Mouse (Mus musculus) intestine, postnatal 0 days (tissue): ENCODE data around the gene Sag. TPM values are rescaled to one million over a fixed set of nuclear protein-coding genes. Genes with fewer than 3 reads are reported as not detected.
A peak's percentile ranks its signal among the peaks of the same experiment; 100 is the strongest.

Source experiments
- ATAC-seq: fragments of 200-750 bp; cut with Nextera tagmentation; 2 replicates; pipeline ENCODE4 v1.8.0; 2017; ENCODE audit warnings: mild to moderate bottlenecking, moderate TSS enrichment, moderate library complexity
- H3K27ac ChIP-seq: fragments of 300-500 bp; sonication (generic); 2 replicates; pipeline ENCODE4 v1.5.1; 2014; ENCODE audit warnings: mild to moderate bottlenecking, low read depth, low read length, moderate library complexity
- H3K27me3 ChIP-seq: fragments of 300-500 bp; sonication (generic); replicated peaks from 2 replicates; pipeline ENCODE4 v1.6.1; 2014; ENCODE audit warnings: low read length, mixed read lengths; ENCODE audit not compliant: control insufficient read depth, insufficient read depth
- H3K36me3 ChIP-seq: fragments of 300-500 bp; sonication (generic); 2 replicates; pipeline ENCODE4 v1.6.1; 2014; ENCODE audit warnings: mild to moderate bottlenecking, moderate library complexity; ENCODE audit not compliant: control insufficient read depth, insufficient read depth
- H3K4me1 ChIP-seq: fragments of 300-500 bp; sonication (generic); replicated peaks from 2 replicates; pipeline ENCODE4 v1.6.1; 2014; ENCODE audit warnings: antibody characterized with exemption, low read length, mixed read lengths; ENCODE audit not compliant: control insufficient read depth, insufficient read depth
- H3K4me2 ChIP-seq: fragments of 300-500 bp; sonication (generic); replicated peaks from 2 replicates; pipeline ENCODE4 v1.6.1; 2014; ENCODE audit warnings: low read depth, mild to moderate bottlenecking, moderate library complexity
- H3K4me3 ChIP-seq: fragments of 300-500 bp; sonication (generic); 2 replicates; pipeline ENCODE4 v1.5.1; 2014; ENCODE audit warnings: low read depth, low read length
- H3K9ac ChIP-seq: fragments of 300-500 bp; sonication (generic); 2 replicates; pipeline ENCODE4 v1.6.1; 2014; ENCODE audit warnings: mild to moderate bottlenecking, low read depth, low read length
- H3K9me3 ChIP-seq: fragments of 300-500 bp; sonication (generic); 2 replicates; pipeline ENCODE4 v1.6.1; 2016; ENCODE audit warnings: mixed run types; ENCODE audit not compliant: control insufficient read depth
- CTCF ChIP-seq: sonication (generic); IDR thresholded peaks from 2 replicates; pipeline ENCODE4 v1.5.1; 2016; ENCODE audit warnings: low read depth, mild to moderate bottlenecking, control low read depth, antibody characterized with exemption, moderate library complexity
- WGBS: fragments of 180-500 bp; shearing (Covaris S2); extraction: QIAGEN DNeasy Blood & Tissue Kit; methylation state at CpG from one replicate; pipeline ENCODE4 v1.1.7; 2014; 5-methylcytosine and 5-hydroxymethylcytosine counted together
- polyA plus RNA-seq: library from polyadenylated mRNA; unstranded; fragments of >200 nt; fragmentation: Nextera tagmentation; extraction: Ambion mirVana; gene quantifications from 2 replicates; pipeline ENCODE4 v1.2.1, GENCODE M21; 2015

Gene Sag
- polyA plus RNA-seq, 1 experiment from 2014 or later = 0.37 TPM

- 85% methylated on average over 1 of the region's 1 CpGs for WGBS
- Histone ChIP-seq H3K9ac (no peak overlapping the region), H3K27ac (no peak overlapping the region), H3K4me3 (no peak overlapping the region), H3K27me3 (no peaks in the 10 kb centered on the region), H3K4me2 (no peak overlapping the region), H3K4me1 (peaks cover 10% of the 10 kb centered on the region; the same call in 1 of the 2 replicates), H3K36me3 (no peaks in the 10 kb centered on the region), H3K9me3 (no peaks in the 10 kb centered on the region)
- TF ChIP-seq CTCF = no peak
- ATAC-seq = no peak
Measured at GRCm38 (mm10) chr1:87855522-87855921, 52.0 kb downstream of the Sag start.

- no peak for ATAC-seq
Measured at GRCm38 (mm10) chr1:87856823-87857222, 53.3 kb downstream of the Sag start.

GRCm38 (mm10) chr1:87858031-87858430 is 54.6 kb downstream of the Sag start:
- Histone ChIP-seq H3K36me3 (no peaks in the 10 kb centered on the region), H3K4me3 (no peak overlapping the region), H3K9me3 (no peaks in the 10 kb centered on the region), H3K4me2 (no peak overlapping the region), H3K27me3 (no peaks in the 10 kb centered on the region), H3K4me1 (peaks cover 10% of the 10 kb centered on the region; the same call in 1 of the 2 replicates), H3K9ac (no peak overlapping the region), H3K27ac (0 out of 2 replicates have a peak overlapping the region, but pooled peaks have one; percentile 21)
- ATAC-seq = no peak
- no peak for TF ChIP-seq CTCF
- WGBS = 63% methylated on average over 1 of the region's 1 CpGs

More at GRCm38 (mm10) chr1:87856823-87857222, 53.3 kb downstream of the Sag start:
- Histone ChIP-seq H3K27ac (no peak overlapping the region), H3K36me3 (no peaks in the 10 kb centered on the region), H3K4me2 (no peak overlapping the region), H3K4me3 (no peak overlapping the region), H3K27me3 (no peaks in the 10 kb centered on the region), H3K9ac (no peak overlapping the region), H3K9me3 (no peaks in the 10 kb centered on the region), H3K4me1 (peaks cover 10% of the 10 kb centered on the region; the same call in 1 of the 2 replicates)
- no peak for TF ChIP-seq CTCF
- 82% methylated on average over 3 of the region's 3 CpGs for WGBS

GRCm38 (mm10) chr1:87858529-87858928 is 55.0 kb downstream of the Sag start:
- ATAC-seq = peak; percentile 61

GRCm38 (mm10) chr1:87863602-87864001 is 60.1 kb downstream of the Sag start:
- no peak for TF ChIP-seq CTCF
- Histone ChIP-seq H3K4me3 (no peak overlapping the region), H3K36me3 (no peaks in the 10 kb centered on the region), H3K4me1 (no peaks in the 10 kb centered on the region; the same call in 1 of the 2 replicates), H3K9me3 (no peaks in the 10 kb centered on the region), H3K27ac (no peak overlapping the region), H3K4me2 (no peak overlapping the region), H3K9ac (no peak overlapping the region), H3K27me3 (no peaks in the 10 kb centered on the region)
- no peak for ATAC-seq
- 72% methylated on average over 3 of the region's 3 CpGs for WGBS

More at GRCm38 (mm10) chr1:87858529-87858928, 55.0 kb downstream of the Sag start:
- H3K4me2 ChIP-seq = 0 out of 2 replicates have a peak overlapping the region, but pooled peaks have one; percentile 0
- WGBS = 30% methylated on average over 2 of the region's 2 CpGs
- no peaks in the 10 kb centered on the region for H3K36me3 ChIP-seq
- no peak overlapping the region for H3K4me3 ChIP-seq
- no peaks in the 10 kb centered on the region for H3K9me3 ChIP-seq
- H3K9ac ChIP-seq = no peak overlapping the region
- TF ChIP-seq CTCF = no peak
- H3K27me3 ChIP-seq = no peaks in the 10 kb centered on the region
- H3K4me1 ChIP-seq = peaks cover 10% of the 10 kb centered on the region; the same call in 1 of the 2 replicates
- H3K27ac ChIP-seq = 0 out of 2 replicates have a peak overlapping the region, but pooled peaks have one; percentile 21

- ATAC-seq = no peak
Measured at GRCm38 (mm10) chr1:87864889-87865288, 61.4 kb downstream of the Sag start.

More at GRCm38 (mm10) chr1:87864889-87865288, 61.4 kb downstream of the Sag start:
- Histone ChIP-seq H3K27ac (no peak overlapping the region), H3K27me3 (no peaks in the 10 kb centered on the region), H3K4me1 (no peaks in the 10 kb centered on the region; the same call in 1 of the 2 replicates), H3K4me2 (no peak overlapping the region), H3K9me3 (no peaks in the 10 kb centered on the region), H3K4me3 (no peak overlapping the region), H3K9ac (no peak overlapping the region), H3K36me3 (no peaks in the 10 kb centered on the region)
- no peak for TF ChIP-seq CTCF
